Mouse (Mus musculus): Measurements from ENCODE around the gene Gm14698. TPM values are rescaled to one million over a fixed set of nuclear protein-coding genes. Genes with fewer than 3 reads are reported as not detected.
"Not testable (repeated sequence)": the region's sequence is repeated elsewhere in the genome, so short reads cannot be mapped to it uniquely, and the experiment has no call there.

Gm14698 gene
- total RNA-seq (2021): 1 to 10 TPM; 1.0 to 1.8 TPM
- long read RNA-seq, experiment 1, full-length matches to known transcripts: 2 of 2 reads
- long read RNA-seq, experiment 1, partial matches to known transcripts: 0 of 2 reads
- long read RNA-seq, experiment 1, other reads (novel, unspliced or antisense): 0 of 2 reads
- long read RNA-seq, experiment 2, full-length matches to known transcripts: 1 of 1 reads
- long read RNA-seq, experiment 2, partial matches to known transcripts: 0 of 1 reads
- long read RNA-seq, experiment 2, other reads (novel, unspliced or antisense): 0 of 1 reads

DNA sequence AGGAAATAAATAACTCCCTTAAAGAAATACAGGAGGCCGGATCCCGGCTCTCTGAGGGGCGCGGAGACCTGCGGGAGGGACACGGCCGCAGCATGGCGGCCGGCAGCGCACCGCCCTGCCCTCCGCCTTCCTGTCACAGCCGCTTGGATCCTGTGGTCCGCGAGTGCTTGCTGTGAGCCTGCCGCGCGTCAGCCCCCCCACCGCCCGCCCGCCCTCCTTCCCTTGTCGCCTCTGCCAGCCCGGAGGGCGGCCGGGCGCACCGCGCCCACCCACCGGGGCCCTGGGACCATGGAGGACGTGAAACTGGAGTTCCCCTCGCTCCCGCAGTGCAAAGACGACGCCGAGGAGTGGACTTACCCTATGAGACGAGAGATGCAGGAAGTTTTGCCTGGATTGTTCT lies at the start of gene Gm14698:
Gene Gm14698 (plus strand): TSS at position 35 of the 400 bp plus-strand sequence.
- DNase-seq (ENCODE audit: low spot score in 2 of 2); intact Hi-C loops (cut with DNase I): not testable (repeated sequence)

DNA sequence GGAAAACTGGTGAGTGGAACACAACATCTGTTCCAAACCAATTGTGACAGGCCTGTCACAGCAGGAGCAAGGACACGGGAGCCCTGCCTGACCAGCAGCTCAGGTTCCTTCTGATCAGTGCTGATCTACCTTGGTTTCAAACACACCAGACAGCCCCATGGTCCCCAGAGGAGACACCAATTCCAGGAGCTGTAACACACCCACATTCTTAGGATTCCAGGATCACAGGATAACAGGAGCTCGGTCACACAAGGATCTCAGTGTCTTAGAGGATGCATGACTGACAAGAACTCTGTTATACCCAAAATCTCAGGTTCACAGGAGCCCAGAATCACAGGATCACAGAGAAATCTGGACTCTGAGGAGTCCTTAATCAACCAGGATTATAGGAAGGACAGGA lies 444 bp upstream of the Gm14698 start:
- intact Hi-C loops (cut with DNase I); DNase-seq (ENCODE audit: low spot score in 2 of 2): not testable (repeated sequence)

- intact Hi-C loops (cut with DNase I): loop anchor here (5.0 to 10.0 kb wide), 2 partner anchors 1493 to 1725 kb away; no protein-coding TSS in a partner anchor
- peak in 1 of 2 experiments; percentile 28 for DNase-seq (ENCODE audit: low spot score in 2 of 2)
Measured at GRCm38 (mm10) chrX:68839548-68840444, 18.9 kb downstream of the Gm14698 start.

DNA sequence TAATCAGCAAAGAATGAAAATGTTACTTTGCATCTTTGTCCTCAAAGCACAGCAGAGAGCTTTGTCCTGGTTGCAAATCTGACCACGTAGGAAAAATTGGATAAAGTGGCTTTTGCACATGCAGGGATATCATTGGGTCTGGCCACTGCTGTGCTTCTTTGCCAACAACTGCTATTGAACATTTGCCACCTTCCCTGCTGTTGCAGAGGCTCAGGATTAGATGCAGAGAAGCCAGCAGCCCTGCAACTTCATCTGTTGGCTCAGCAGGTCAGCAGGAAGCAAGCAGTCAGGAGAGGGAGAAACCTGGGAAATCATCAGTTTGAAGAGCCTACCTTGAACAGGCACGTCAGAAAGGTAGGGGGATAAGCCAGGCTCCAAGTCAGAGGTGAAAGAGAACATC lies 44.3 kb downstream of the Gm14698 start:
- intact Hi-C loops (cut with DNase I): no loop called here
- DNase-seq (ENCODE audit: low spot score in 2 of 2): no peak

Other genes with a start within 250 kb of the Gm14698 start
- 10 to 100 TPM; 60.4 to 65.5 TPM for gene Fmr1, start 142.6 kb upstream of the Gm14698 start, total RNA-seq (2021)
- not detected for gene Fmr1nb, start 59.3 kb upstream of the Gm14698 start, total RNA-seq (2021)
- gene Gm6812, start 72.0 kb downstream of the Gm14698 start, total RNA-seq (2021): not detected

Data from left cerebral cortex, postnatal 14 days (tissue).